Mouse (Mus musculus): ENCODE measurements around the gene 4930507D05Rik. TPM values are rescaled to one million over a fixed set of nuclear protein-coding genes. Genes with fewer than 3 reads are reported as not detected.

4930507D05Rik gene
- 0.89 TPM for polyA plus RNA-seq (2015; fragmentation: Illumina TruSeq; extraction: RNeasy Lipid Tissue Mini Kit (QIAGEN cat#74804); ENCODE audit: low read depth, low replicate concordance)

DNA sequence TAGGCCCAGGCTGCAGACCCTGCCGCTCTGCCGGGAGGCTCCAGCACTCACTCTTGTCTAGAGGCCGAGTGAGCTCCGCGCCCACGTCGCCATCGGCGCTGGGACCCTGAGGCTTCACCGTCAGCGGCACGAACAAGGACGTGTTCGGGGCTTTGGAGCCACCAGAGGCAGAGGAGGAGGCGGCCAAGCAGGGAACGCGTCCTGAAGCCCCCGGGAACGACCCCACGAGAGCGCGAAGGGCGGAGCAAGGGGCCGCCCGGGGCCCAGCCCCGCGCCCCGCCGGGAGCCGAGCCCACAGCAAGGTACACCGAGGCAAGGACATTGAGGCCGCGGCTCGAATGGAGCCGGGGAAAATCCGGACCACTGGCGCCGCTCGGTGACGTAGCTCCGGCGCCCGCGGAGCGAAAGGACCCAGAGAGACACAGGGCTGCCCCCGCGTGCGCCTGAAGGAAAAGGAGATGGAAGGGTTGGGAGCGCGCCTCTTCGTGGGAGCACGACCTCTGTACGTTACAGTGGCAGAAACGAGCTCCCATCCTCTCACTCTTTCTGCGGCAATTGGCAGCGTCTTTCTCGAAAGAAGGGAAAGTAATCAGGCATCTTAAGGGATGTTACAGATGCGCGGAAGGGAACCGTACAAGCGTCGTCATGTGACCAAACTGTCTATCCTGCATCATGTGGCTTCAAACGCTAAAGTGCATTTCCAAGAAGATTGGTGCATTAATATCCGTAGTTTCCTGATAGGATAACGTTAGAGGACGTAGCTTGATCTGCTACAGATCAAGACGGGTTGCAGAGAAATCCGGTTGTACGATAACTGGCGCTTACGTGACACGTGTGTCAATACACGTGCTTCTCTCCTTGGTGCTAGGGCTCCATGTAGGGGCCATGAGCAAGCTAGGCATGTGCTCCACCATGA, at the start of gene 4930507D05Rik, which contains the start of gene Supv3l1:
4930507D05Rik (plus strand) TSS at position 126 of the 916 bp plus-strand sequence.
Supv3l1 (minus strand) TSS at position 375 of the 916 bp plus-strand sequence.

DNA sequence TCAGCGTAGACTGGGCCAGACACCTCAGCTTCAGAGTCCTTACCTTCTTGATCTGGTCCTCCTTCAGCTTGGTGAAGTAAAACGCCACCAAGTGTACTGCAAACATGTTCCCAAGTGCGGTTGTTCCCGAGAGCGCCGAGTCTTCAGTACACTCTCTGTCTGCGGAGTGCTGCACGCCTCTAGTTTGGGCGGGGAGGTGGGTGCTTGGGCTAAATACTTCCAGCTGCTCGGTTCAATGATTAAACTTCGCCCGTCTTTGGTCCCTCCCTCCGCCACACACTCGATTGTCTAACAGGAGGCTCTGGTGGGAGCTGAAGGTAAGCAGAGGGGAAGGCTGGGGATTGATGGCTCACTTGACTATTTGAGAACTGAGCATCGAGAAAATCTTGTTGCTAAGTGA, 27.0 kb upstream of the 4930507D05Rik start, which contains the start of gene Hkdc1:
Hkdc1 (minus strand) TSS at position 237 of the 400 bp plus-strand sequence.

DNA sequence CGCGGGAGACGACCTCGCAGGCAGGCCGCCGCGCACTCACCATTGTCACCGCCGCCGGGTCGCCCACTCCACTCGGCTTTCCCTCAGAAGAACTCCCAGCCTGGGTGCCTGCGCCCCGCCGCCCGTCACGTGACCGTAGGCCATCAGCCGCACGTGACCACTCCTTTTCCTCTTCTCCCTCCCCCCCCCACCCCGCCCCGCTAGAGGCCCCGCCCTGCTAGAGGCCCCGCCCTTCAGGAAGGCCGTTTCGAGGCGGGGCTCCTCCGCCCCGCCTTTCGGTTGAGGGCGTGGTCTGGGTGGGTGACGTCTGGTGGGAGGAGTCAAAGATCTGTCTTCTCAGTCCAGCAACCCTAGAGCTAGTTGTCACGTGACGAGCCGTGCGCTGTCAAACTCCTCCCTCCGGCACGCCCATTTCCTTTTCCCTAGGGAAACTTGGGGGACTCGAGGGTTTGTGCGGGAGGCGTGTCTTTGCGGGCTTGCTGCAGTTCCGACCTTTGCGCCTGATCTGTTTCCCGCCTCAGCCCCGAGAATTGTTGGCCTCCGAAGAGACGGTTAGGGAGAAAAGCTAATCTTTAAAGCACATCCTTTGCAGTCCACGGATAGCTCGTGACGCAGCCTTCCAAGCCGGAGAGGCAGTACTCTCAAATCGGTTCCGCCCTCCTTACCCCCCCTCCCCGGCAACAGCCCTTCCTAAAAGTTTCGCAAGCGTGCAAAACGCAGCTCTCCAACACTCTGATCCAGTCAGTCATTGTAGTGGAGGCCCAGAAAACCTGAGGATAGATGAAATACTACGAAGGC, 37.5 kb downstream of the 4930507D05Rik start, which contains the start of gene Vps26a:
Vps26a (minus strand) TSS at position 188 of the 798 bp plus-strand sequence.

Other genes with a start within 250 kb of the 4930507D05Rik start
- 20.0 TPM for gene Tspan15, start 218.2 kb upstream of the 4930507D05Rik start, polyA plus RNA-seq (2015; fragmentation: Illumina TruSeq; extraction: RNeasy Lipid Tissue Mini Kit (QIAGEN cat#74804); ENCODE audit: low read depth, low replicate concordance)
- not detected for gene Tacr2, start 197.1 kb upstream of the 4930507D05Rik start, polyA plus RNA-seq (2015; fragmentation: Illumina TruSeq; extraction: RNeasy Lipid Tissue Mini Kit (QIAGEN cat#74804); ENCODE audit: low read depth, low replicate concordance)
- gene Hk1, start 69.6 kb upstream of the 4930507D05Rik start, polyA plus RNA-seq (2015; fragmentation: Illumina TruSeq; extraction: RNeasy Lipid Tissue Mini Kit (QIAGEN cat#74804); ENCODE audit: low read depth, low replicate concordance) = 178 TPM
- 6.6 TPM for gene Hkdc1, start 27.0 kb upstream of the 4930507D05Rik start, polyA plus RNA-seq (2015; fragmentation: Illumina TruSeq; extraction: RNeasy Lipid Tissue Mini Kit (QIAGEN cat#74804); ENCODE audit: low read depth, low replicate concordance)
- gene Supv3l1, start 249 bp downstream of the 4930507D05Rik start, polyA plus RNA-seq (2015; fragmentation: Illumina TruSeq; extraction: RNeasy Lipid Tissue Mini Kit (QIAGEN cat#74804); ENCODE audit: low read depth, low replicate concordance) = 26.2 TPM
- 65.6 TPM for gene Vps26a, start 37.3 kb downstream of the 4930507D05Rik start, polyA plus RNA-seq (2015; fragmentation: Illumina TruSeq; extraction: RNeasy Lipid Tissue Mini Kit (QIAGEN cat#74804); ENCODE audit: low read depth, low replicate concordance)
- 22.4 TPM for gene Srgn, start 78.0 kb downstream of the 4930507D05Rik start, polyA plus RNA-seq (2015; fragmentation: Illumina TruSeq; extraction: RNeasy Lipid Tissue Mini Kit (QIAGEN cat#74804); ENCODE audit: low read depth, low replicate concordance)
- gene Kif1bp, start 129.0 kb downstream of the 4930507D05Rik start, polyA plus RNA-seq (2015; fragmentation: Illumina TruSeq; extraction: RNeasy Lipid Tissue Mini Kit (QIAGEN cat#74804); ENCODE audit: low read depth, low replicate concordance) = 176 TPM
- 14.9 TPM for gene Ddx21, start 152.8 kb downstream of the 4930507D05Rik start, polyA plus RNA-seq (2015; fragmentation: Illumina TruSeq; extraction: RNeasy Lipid Tissue Mini Kit (QIAGEN cat#74804); ENCODE audit: low read depth, low replicate concordance)
- gene Ddx50, start 201.7 kb downstream of the 4930507D05Rik start, polyA plus RNA-seq (2015; fragmentation: Illumina TruSeq; extraction: RNeasy Lipid Tissue Mini Kit (QIAGEN cat#74804); ENCODE audit: low read depth, low replicate concordance) = 85.4 TPM

All from brain, adult 10 weeks (tissue).